Mouse (Mus musculus): ENCODE results near the gene Dph3. TPM values are rescaled to one million over a fixed set of nuclear protein-coding genes. Genes with fewer than 3 reads are reported as not detected.
"Not testable (repeated sequence)": the region's sequence is repeated elsewhere in the genome, so short reads cannot be mapped to it uniquely, and the experiment has no call there.

Gene Dph3
- 100 to 1,000 TPM; 122 to 147 (median 130) TPM for total RNA-seq (2022)

- DNase-seq (ENCODE audit: low spot score in 2 of 2) = peak; percentile 96 to 98
These were observed at the start of gene Dph3 for GRCm38 (mm10) chr14:32085486-32086201. TSS of gene Dph3 (minus strand) at chr14:32085729.

DNA sequence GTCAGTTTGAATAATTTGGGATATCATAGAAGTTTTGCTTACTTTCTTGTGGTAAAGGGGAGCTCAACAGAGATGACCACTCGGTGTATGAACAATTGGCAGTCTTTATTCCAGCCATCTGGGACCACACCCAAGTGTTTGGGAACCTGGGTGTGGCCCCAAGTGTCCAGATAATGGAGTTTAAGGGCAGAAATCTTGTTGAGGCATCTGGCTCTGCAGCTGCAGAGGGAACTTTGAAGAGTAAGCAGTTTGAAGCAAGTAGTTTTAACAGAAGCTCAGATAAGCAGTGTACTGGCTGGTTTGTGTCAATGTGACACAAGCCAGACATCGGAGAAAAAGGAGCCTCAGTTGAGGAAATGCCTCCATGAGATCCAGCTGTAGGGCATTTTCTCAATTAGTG lies 48.8 kb upstream of the Dph3 start:
- no peak for DNase-seq (ENCODE audit: low spot score in 2 of 2)

DNA sequence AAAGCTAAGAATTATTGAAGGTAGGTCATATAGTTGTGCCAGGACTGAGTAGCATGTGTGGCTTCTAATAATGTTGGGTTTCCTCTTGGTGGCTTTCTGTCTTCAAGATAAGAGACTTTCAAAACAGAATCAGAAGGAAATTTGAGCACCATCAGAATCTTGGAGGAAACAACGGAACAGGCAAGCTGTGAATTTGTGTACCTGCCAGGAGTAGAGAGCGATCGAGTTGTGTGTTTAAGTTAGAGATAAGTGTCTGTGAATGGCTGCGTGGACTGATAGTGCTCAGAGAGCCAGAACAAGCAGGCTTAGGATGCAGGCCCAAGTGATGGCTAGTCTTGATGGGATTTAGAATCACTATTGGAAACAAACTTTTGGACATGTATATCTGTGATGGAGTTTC lies 46.3 kb upstream of the Dph3 start:
- no peak for DNase-seq (ENCODE audit: low spot score in 2 of 2)

DNA sequence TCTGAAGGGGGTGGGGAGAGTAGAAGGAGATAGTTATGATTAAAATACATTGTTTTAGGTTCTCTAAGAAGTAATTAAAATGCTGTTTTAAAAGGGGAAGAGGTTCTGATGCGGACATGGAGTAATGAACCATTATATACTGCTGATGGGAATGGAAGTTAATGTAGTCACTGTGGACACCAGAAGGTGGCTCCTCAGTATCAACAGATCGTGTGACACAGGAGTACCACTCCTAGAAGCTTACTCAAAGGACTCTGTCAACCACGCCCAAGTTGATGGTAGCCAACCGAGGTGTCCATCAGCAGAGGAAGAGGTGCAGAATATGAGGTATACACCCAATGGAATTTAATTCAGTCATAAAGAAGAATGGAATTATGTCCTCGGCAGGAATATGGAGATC lies 42.9 kb upstream of the Dph3 start:
- no peak for DNase-seq (ENCODE audit: low spot score in 2 of 2)

DNA sequence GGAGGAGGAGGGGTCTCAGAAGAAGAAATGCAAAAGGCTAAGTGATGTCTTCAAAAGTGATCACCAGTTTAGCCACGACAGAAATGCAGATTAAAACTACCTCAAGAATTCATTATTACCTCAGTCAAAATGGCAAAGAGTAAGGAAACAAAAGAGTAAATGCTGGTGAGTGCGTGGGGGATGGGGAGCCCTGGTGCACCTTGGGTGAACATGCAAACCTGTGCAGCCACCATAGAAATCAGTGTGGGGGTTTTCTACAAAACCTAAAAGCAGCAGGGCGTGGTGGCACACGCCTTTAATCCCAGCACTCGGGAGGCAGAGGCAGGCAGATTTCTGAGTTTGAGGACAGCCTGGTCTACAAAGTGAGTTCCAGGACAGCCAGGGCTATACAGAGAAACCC lies 39.7 kb upstream of the Dph3 start:
- not testable (repeated sequence) for DNase-seq (ENCODE audit: low spot score in 2 of 2)

DNA sequence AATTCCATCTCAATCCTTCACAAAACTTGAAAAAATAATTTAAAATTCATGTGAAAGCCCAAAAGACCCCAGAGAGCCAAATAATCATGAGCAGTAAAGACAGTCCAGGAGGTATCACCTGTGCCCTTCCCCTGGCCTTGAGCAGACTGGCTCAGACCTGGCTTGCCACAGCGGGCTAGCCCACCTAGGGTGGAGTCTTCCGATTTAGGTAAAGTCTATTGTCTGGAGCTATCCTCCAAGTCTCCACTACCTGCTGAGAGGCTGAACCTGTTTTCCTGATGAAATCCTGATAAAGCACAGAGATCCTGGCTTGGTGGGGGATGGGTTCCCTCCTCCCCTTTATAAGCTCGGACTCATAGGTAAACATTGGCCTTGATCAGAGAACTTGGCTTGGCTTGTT lies 38.7 kb upstream of the Dph3 start:
- DNase-seq (ENCODE audit: low spot score in 2 of 2) = no peak

GRCm38 (mm10) chr14:32121920-32122315 lies 36.4 kb upstream of the Dph3 start:
- peak in 1 of 2 experiments; percentile 7 for DNase-seq (ENCODE audit: low spot score in 2 of 2)

DNA sequence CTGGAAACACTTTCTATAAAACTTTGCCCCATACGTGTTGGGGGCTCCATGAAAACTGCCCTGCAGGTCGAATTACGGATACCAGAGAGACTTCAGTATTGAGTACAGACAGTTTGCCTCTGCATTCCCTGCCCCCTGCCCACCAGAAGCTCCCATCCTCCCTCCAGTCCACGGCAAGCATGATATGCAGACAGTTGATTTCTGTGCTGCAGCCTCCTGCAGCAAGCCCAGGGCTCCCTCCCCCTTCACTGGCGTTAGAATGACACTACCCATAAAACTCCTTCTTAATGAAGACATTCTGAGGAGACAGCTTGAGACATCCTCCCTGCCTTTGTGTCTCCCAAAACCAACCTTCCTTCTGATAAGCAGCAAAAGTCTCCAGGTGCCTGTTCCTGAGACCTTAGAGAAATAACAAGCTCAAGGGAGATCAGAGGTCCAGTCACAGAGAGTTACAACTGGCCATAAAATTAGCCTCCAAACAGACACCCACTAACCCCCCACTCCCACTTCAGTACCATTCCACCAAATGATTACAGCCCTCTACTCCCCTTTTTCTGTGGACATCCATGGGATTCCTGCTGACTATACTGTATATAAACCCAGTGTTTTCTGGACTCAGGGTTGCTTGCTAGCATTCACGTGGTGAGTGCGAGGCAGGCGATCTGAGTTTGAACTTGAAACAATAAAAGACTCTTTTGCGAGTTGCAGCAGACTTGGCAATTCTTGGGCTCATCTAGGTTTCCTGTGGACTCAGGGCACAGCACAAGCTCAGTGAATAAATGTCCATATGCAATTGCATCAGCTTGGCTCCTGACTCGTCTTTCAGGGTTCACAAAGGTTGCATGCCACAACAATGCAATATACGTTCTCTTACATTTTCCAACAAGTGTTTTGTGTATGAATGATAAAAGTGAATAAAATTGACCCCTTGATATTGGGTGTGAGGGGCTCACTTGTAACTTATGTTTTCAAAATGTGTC lies 35.7 kb upstream of the Dph3 start:
- DNase-seq (ENCODE audit: low spot score in 2 of 2) = no peak

DNA sequence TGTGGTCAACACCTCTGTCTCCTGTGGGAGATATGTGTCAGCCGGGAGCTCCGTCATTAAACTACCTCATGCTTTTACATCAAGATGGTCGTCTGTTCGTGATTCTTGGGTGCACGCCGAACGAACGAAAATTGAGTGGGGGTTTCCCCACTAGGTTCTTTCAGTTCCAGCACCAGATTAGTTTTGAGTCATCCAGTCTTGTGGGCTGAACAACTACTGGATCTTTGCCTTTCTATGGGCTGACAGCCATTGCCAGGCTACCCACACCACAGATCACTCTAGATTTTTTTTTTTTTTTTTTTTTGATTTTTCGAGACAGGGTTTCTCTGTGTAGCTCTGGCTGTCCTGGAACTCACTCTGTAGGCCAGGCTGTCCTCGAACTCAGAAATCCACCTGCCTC lies 26.6 kb upstream of the Dph3 start:
- DNase-seq (ENCODE audit: low spot score in 2 of 2) = not testable (repeated sequence)

DNA sequence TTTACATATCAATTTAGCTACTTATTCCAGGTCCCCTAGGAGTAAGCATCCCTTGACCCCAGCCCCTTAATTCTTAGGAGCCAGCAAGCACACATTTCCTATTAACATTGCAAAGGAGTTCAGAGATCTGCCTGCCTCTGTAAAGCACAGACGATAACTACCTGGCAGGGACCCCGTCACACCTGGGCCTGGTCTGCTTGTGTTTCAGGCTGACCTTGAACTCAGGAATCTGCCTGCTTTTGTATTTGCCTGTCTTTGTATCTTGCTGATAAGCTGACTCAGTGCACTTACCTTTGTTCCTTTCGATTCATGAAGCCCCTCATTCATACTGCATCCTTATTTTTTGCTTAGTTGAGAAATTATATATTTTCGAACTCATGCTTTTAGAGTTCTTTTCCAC lies 21.4 kb upstream of the Dph3 start:
- no peak for DNase-seq (ENCODE audit: low spot score in 2 of 2)

DNA sequence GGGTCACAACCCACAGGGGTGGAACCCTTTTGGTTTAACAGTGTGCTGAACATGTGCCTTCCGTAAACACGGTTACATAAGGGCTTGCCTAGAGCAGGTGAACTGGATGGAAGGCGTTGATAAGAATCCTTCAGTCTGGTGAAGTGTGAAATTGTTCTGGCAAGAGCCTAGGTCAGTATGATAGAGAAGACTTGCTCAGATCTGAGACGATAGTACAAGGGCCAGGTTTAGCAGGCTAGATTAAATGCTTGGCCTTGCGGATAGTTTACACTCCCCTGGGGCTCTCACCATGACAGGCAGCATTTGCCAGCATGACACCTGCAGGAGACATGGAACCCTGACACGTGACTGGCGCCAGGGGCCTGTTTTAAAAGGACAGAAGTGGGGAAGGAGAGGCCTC lies 20.1 kb upstream of the Dph3 start:
- DNase-seq (ENCODE audit: low spot score in 2 of 2) = no peak

DNA sequence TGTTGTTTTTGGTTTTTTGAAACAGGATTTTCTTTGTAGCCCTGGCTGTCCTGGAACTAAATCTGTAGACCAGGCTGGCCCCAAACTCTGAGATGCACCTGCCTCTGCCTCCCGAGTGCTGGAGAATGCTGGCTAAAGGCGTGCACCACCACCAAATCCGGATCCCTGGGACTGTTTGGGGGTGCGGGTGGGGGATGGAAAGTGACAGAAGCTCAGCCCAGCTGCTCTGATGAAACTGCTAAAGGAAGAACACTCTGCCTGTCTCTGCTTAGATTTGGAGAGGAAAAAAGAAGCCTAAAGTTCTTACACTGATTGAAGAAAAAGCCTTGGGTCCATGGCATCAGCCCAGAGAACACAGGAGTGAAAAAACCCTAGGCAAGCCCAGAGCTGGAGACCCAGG lies 18.0 kb upstream of the Dph3 start:
- DNase-seq (ENCODE audit: low spot score in 2 of 2) = no peak

GRCm38 (mm10) chr14:32098951-32099350 lies 13.4 kb upstream of the Dph3 start:
- no peak for DNase-seq (ENCODE audit: low spot score in 2 of 2)

DNA sequence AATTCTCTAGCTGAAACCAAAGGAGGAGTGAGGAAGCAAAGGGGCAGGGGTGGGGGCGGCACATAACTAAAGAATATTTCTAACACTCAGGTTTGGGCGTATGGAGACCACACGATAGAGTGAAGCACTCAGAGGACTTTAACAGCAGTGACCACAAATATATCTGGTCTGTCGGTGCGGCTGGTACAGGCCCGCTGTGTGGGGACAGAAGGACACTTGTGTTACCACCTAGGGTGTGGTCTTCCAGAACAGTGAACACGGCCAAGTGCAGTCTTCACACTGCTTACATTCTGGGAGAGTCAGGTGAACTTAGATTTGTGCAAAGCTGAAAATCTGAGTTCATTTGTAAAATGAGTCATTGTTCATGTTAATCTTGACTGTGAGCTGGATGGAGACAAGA lies 12.2 kb upstream of the Dph3 start:
- no peak for DNase-seq (ENCODE audit: low spot score in 2 of 2)

DNA sequence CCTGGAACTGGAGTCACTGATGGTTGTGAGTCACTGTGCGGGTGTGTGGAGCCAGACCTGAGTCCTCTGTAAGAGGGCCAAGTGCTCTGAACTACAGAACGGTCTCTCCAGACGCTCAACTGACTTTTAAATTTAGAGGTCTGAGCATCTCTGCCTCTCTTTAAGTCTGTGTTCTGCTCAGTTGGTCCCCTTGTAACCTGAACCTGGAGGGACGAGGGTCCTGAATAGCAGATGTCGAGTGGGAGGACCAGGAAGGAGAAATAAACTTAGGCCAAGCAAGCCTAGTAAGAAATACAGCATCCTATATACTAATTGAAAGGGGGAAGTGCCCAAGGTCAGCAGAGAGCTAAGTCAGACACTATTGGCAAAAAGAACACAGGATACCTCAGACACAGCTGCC lies 11.2 kb upstream of the Dph3 start:
- no peak for DNase-seq (ENCODE audit: low spot score in 2 of 2)

- DNase-seq (ENCODE audit: low spot score in 2 of 2) = no peak
These were observed 10.1 kb upstream of the Dph3 start for GRCm38 (mm10) chr14:32095646-32096045.

GRCm38 (mm10) chr14:32093500-32094117 lies 8.1 kb upstream of the Dph3 start:
- no peak for DNase-seq (ENCODE audit: low spot score in 2 of 2)

DNA sequence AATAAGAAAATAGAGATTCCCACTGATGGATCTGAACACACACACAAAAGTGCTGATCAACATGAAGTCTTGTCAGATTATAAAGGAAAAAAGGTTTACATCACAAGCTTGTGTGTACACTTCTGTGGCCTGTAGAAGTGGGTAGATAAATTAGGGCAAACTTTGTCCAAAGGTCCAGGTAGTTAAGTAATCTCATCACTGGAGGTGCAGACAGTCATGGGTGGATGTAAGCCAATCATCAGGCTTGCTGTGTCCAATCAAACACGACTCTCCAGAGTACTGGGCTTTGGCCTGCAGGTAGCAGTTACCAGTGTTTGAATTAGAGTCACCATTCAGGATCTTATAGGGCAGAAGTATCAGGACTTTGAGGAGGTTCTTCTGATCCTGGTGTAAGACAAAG lies 7.5 kb upstream of the Dph3 start:
- DNase-seq (ENCODE audit: low spot score in 2 of 2) = no peak

GRCm38 (mm10) chr14:32091704-32092103 lies 6.2 kb upstream of the Dph3 start:
- DNase-seq (ENCODE audit: low spot score in 2 of 2) = no peak

DNA sequence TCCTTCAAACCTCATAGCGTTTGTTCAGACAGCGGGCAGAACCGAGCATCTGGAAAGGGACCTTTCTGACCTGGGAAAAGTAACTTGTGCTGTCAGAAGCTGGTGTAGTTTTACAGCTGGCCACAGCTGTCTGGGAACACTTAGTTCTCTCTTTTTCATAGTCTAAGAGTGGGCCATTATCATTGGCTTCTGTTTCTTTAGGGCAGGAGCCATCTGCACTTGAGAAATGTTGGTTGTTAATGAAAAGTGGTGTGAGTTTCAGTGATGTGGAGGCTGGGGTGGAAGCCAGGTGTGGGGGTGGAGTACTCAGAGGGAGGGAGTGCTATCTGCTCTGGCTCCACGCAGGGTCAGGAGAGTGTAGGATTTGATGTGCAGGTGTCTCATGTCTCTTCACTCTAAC lies 5.6 kb upstream of the Dph3 start:
- DNase-seq (ENCODE audit: low spot score in 2 of 2) = no peak

GRCm38 (mm10) chr14:32087584-32088248 lies 2.2 kb upstream of the Dph3 start:
- DNase-seq (ENCODE audit: low spot score in 2 of 2) = not testable (repeated sequence)

GRCm38 (mm10) chr14:32086226-32086625 lies 697 bp upstream of the Dph3 start:
- no peak for DNase-seq (ENCODE audit: low spot score in 2 of 2)

Data from gastrocnemius, adult 8-10 months (tissue).